Mouse (Mus musculus): ENCODE measurements around the gene Tacr2. TPM values are rescaled to one million over a fixed set of nuclear protein-coding genes. Genes with fewer than 3 reads are reported as not detected.

The Tacr2 gene
- polyA plus RNA-seq (2015; fragmentation: Nextera tagmentation; extraction: Ambion mirVana), result not detected in 2 replicates

- 51% methylated on average over 12 of the region's 12 CpGs for WGBS
These were observed at the start of gene Tacr2 for GRCm38 (mm10) chr10:62252000-62252488. Tacr2 (plus strand) TSS chr10:62252438.

GRCm38 (mm10) chr10:62202574-62202973 is 49.7 kb upstream of the Tacr2 start:
- 71% methylated on average over 6 of the region's 6 CpGs for WGBS
- H3K27ac ChIP-seq, result no peak overlapping the region
- H3K4me3 ChIP-seq, result no peak overlapping the region
- no peaks in the 10 kb centered on the region for H3K4me1 ChIP-seq
- no peak for ATAC-seq (ENCODE audit: low FRiP score, low read depth)
- no peak overlapping the region for H3K4me2 ChIP-seq (replicated peaks)
- H3K36me3 ChIP-seq, result no peaks in the 10 kb centered on the region
- H3K9ac ChIP-seq, result no peak overlapping the region
- no peaks in the 10 kb centered on the region for H3K9me3 ChIP-seq
- peaks cover 3% of the 10 kb centered on the region; the same call in 1 of the 2 replicates for H3K27me3 ChIP-seq

More at GRCm38 (mm10) chr10:62252000-62252488, at the start of gene Tacr2:
- Histone ChIP-seq H3K9me3 (no peaks in the 10 kb centered on the region), H3K27ac (no peak within 1 kb of the TSS), H3K9ac (no peak within 1 kb of the TSS), H3K27me3 (0 out of 2 replicates have a peak, but pooled peaks cover 3% of the 10 kb centered on the region), H3K4me3 (no peak within 1 kb of the TSS), H3K4me2 (replicated peaks) (no peak within 1 kb of the TSS), H3K4me1 (no peaks in the 10 kb centered on the region), H3K36me3 (no peaks in the 10 kb centered on the region)
- ATAC-seq (ENCODE audit: low FRiP score, low read depth), result no peak

GRCm38 (mm10) chr10:62208241-62208896 is 43.9 kb upstream of the Tacr2 start:
- H3K4me3 ChIP-seq, result no peak overlapping the region
- WGBS, result 30% methylated on average over 10 of the region's 10 CpGs
- H3K4me2 ChIP-seq (replicated peaks), result no peak overlapping the region
- ATAC-seq (ENCODE audit: low FRiP score, low read depth), result no peak
- no peaks in the 10 kb centered on the region for H3K36me3 ChIP-seq
- H3K9ac ChIP-seq, result no peak overlapping the region
- peaks cover 9% of the 10 kb centered on the region for H3K4me1 ChIP-seq
- H3K9me3 ChIP-seq, result no peaks in the 10 kb centered on the region
- no peak overlapping the region for H3K27ac ChIP-seq
- H3K27me3 ChIP-seq, result peaks cover 4% of the 10 kb centered on the region; the same call in 1 of the 2 replicates

- no peak overlapping the region for H3K27ac ChIP-seq
- no peaks in the 10 kb centered on the region for H3K36me3 ChIP-seq
- peaks cover 4% of the 10 kb centered on the region; the same call in 1 of the 2 replicates for H3K27me3 ChIP-seq
- H3K4me1 ChIP-seq, result peaks cover 9% of the 10 kb centered on the region
- no peak overlapping the region for H3K9ac ChIP-seq
- no peaks in the 10 kb centered on the region for H3K9me3 ChIP-seq
- H3K4me2 ChIP-seq (replicated peaks), result no peak overlapping the region
- H3K4me3 ChIP-seq, result no peak overlapping the region
- 75% methylated on average over 5 of the region's 6 CpGs for WGBS
- ATAC-seq (ENCODE audit: low FRiP score, low read depth), result no peak
These were observed 40.9 kb upstream of the Tacr2 start for GRCm38 (mm10) chr10:62211310-62211709.

GRCm38 (mm10) chr10:62215169-62215616 is 37.0 kb upstream of the Tacr2 start:
- 49% methylated on average over 5 of the region's 5 CpGs for WGBS
- no peak overlapping the region for H3K9ac ChIP-seq
- ATAC-seq (ENCODE audit: low FRiP score, low read depth), result no peak

GRCm38 (mm10) chr10:62215633-62216032 is 36.6 kb upstream of the Tacr2 start:
- Histone ChIP-seq H3K27me3 (no peaks in the 10 kb centered on the region), H3K4me2 (replicated peaks) (no peak overlapping the region), H3K9ac (no peak overlapping the region), H3K27ac (no peak overlapping the region), H3K4me3 (no peak overlapping the region), H3K9me3 (no peaks in the 10 kb centered on the region), H3K36me3 (no peaks in the 10 kb centered on the region), H3K4me1 (peaks cover 4% of the 10 kb centered on the region)
- WGBS, result 95% methylated on average over 8 of the region's 8 CpGs
- ATAC-seq (ENCODE audit: low FRiP score, low read depth), result no peak

More at GRCm38 (mm10) chr10:62215169-62215616, 37.0 kb upstream of the Tacr2 start:
- Histone ChIP-seq H3K4me3 (no peak overlapping the region), H3K4me2 (replicated peaks) (no peak overlapping the region), H3K4me1 (peaks cover 9% of the 10 kb centered on the region), H3K27me3 (no peaks in the 10 kb centered on the region), H3K9me3 (no peaks in the 10 kb centered on the region), H3K27ac (no peak overlapping the region), H3K36me3 (no peaks in the 10 kb centered on the region)

- Histone ChIP-seq H3K4me3 (no peak overlapping the region), H3K9me3 (no peaks in the 10 kb centered on the region), H3K27me3 (no peaks in the 10 kb centered on the region), H3K9ac (no peak overlapping the region), H3K4me2 (replicated peaks) (no peak overlapping the region), H3K27ac (no peak overlapping the region; the same call in 1 of the 2 replicates), H3K4me1 (no peaks in the 10 kb centered on the region), H3K36me3 (no peaks in the 10 kb centered on the region)
- no peak for ATAC-seq (ENCODE audit: low FRiP score, low read depth)
- 60% methylated on average over 5 of the region's 5 CpGs for WGBS
These were observed 35.6 kb upstream of the Tacr2 start for GRCm38 (mm10) chr10:62216595-62216994.

- no peak overlapping the region for H3K9ac ChIP-seq
- 79% methylated on average over 8 of the region's 8 CpGs for WGBS
- no peak overlapping the region; the same call in 1 of the 2 replicates for H3K27ac ChIP-seq
- no peaks in the 10 kb centered on the region for H3K36me3 ChIP-seq
- no peak overlapping the region for H3K4me3 ChIP-seq
- H3K4me2 ChIP-seq (replicated peaks), result no peak overlapping the region
- ATAC-seq (ENCODE audit: low FRiP score, low read depth), result no peak
- no peaks in the 10 kb centered on the region for H3K27me3 ChIP-seq
- H3K4me1 ChIP-seq, result no peaks in the 10 kb centered on the region
- no peaks in the 10 kb centered on the region for H3K9me3 ChIP-seq
These were observed 35.0 kb upstream of the Tacr2 start for GRCm38 (mm10) chr10:62217196-62217595.

- Histone ChIP-seq H3K4me1 (no peaks in the 10 kb centered on the region), H3K4me2 (replicated peaks) (no peak overlapping the region), H3K9ac (no peak overlapping the region), H3K4me3 (no peak overlapping the region), H3K36me3 (no peaks in the 10 kb centered on the region), H3K27ac (no peak overlapping the region), H3K27me3 (no peaks in the 10 kb centered on the region), H3K9me3 (no peaks in the 10 kb centered on the region)
- no peak for ATAC-seq (ENCODE audit: low FRiP score, low read depth)
- 83% methylated on average over 19 of the region's 19 CpGs for WGBS
These were observed 34.0 kb upstream of the Tacr2 start for GRCm38 (mm10) chr10:62218044-62218788.

GRCm38 (mm10) chr10:62218789-62219172 is 33.5 kb upstream of the Tacr2 start:
- WGBS, result 72% methylated on average over 7 of the region's 7 CpGs
- no peak for ATAC-seq (ENCODE audit: low FRiP score, low read depth)
- H3K27ac ChIP-seq, result no peak overlapping the region

GRCm38 (mm10) chr10:62220732-62221514 is 31.3 kb upstream of the Tacr2 start:
- H3K36me3 ChIP-seq, result no peaks in the 10 kb centered on the region
- no peak overlapping the region for H3K4me3 ChIP-seq
- no peaks in the 10 kb centered on the region for H3K27me3 ChIP-seq
- H3K4me1 ChIP-seq, result no peaks in the 10 kb centered on the region
- H3K4me2 ChIP-seq (replicated peaks), result no peak overlapping the region
- no peak overlapping the region for H3K9ac ChIP-seq
- ATAC-seq (ENCODE audit: low FRiP score, low read depth), result no peak
- WGBS, result 75% methylated on average over 8 of the region's 8 CpGs
- H3K27ac ChIP-seq, result no peak overlapping the region
- H3K9me3 ChIP-seq, result no peaks in the 10 kb centered on the region

More at GRCm38 (mm10) chr10:62218789-62219172, 33.5 kb upstream of the Tacr2 start:
- no peak overlapping the region for H3K4me2 ChIP-seq (replicated peaks)
- no peaks in the 10 kb centered on the region for H3K9me3 ChIP-seq
- no peak overlapping the region for H3K9ac ChIP-seq
- no peaks in the 10 kb centered on the region for H3K36me3 ChIP-seq
- no peaks in the 10 kb centered on the region for H3K27me3 ChIP-seq
- H3K4me3 ChIP-seq, result no peak overlapping the region
- no peaks in the 10 kb centered on the region for H3K4me1 ChIP-seq

GRCm38 (mm10) chr10:62221647-62222046 is 30.6 kb upstream of the Tacr2 start:
- H3K27ac ChIP-seq, result no peak overlapping the region
- no peaks in the 10 kb centered on the region for H3K4me1 ChIP-seq
- ATAC-seq (ENCODE audit: low FRiP score, low read depth), result no peak
- H3K9ac ChIP-seq, result no peak overlapping the region
- no peaks in the 10 kb centered on the region for H3K9me3 ChIP-seq
- no peaks in the 10 kb centered on the region for H3K36me3 ChIP-seq
- no peak overlapping the region for H3K4me3 ChIP-seq
- H3K27me3 ChIP-seq, result no peaks in the 10 kb centered on the region
- WGBS, result 74% methylated on average over 2 of the region's 2 CpGs
- H3K4me2 ChIP-seq (replicated peaks), result no peak overlapping the region

Measured in limb, embryonic 13.5 days (tissue).